Mouse (Mus musculus): ENCODE results near the gene Clip2.

DNA sequence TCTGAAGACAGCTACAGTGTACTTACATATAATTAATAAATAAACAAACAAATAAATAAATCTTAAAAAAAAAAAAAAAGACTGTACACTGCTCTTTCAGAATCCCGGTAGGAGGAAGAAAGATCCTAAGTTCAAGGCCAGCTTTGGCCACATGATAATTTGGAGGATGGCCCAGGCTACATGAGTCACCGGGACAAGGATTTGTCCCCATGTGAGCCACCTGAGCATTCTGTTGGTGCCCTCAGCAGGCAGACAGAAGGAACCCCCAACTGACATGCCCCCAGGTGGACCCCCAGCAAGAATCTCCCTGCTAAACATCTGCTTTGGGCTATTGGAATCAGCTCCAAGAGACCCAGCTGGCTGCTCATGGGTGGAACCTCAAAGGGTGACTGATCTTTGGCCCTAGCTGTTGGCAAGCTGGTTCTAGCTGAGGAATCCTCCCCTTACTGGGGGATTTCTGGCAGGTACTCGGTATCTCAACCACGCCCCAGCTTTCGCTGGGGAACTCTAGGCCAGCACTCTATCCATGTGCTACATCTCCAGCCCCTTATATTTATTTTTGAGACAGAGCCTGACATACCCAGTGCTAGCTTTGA, 1.8 kb upstream of the Clip2 start:
- TF ChIP-seq POLR2A (IDR thresholded peaks at IDR 0.05; ENCODE audit: insufficient read depth, low read length) (no peak), CTCF (IDR thresholded peaks at IDR 0.05; ENCODE audit: low read depth, low read length) (no peak), EP300 (IDR thresholded peaks at IDR 0.05; ENCODE audit: insufficient read depth, low read depth, low read length) (no peak)

Measured in ES-Bruce4 (cell line).